Mouse (Mus musculus): ENCODE results near the gene Duoxa2. TPM values are rescaled to one million over a fixed set of nuclear protein-coding genes. Genes with fewer than 3 reads are reported as not detected.
"Not testable (repeated sequence)": the region's sequence is repeated elsewhere in the genome, so short reads cannot be mapped to it uniquely, and the experiment has no call there.

Gene Duoxa2
- polyA plus RNA-seq, 1 experiment from 2014 or later = not detected

DNA sequence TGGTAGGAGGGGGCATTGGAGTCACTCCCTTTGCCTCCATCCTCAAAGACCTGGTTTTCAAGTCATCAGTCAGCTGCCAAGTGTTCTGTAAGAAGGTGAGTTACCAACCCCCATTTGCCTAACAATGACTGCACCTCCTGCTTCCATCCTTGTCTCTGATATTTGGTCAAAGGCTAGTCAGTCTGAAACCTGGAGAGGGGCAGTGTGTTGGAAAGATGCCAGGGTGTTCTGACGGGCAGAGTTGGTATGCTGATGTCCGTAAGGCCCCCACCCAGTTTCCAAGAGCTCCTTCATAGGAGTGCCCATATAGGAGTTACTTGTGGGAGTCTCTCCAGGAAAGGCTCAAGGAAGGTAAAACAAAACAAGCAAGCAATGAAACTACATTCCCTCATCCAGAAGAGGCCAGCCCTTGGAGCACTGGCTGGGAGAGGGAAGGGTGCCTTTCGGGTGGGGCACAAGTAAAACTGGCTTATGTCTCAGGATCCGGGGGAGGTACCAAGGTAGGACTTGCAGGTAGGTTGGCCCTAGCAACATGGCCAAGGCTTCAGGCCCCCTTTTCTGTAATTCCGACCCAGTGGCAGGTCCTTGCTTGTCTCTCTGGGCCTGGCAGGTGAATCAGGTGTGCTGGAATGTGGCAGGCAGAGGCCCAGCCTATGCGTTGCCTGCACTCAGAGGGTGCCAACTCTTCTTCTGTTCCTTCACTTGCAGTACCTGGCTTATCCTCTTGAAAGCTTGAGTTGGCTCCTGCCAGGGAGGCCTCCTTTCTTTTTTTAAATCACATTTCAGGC lies 46.6 kb downstream of the Duoxa2 start:
- Histone ChIP-seq H3K4me2 (replicated peaks) (no peak overlapping the region), H3K27me3 (replicated peaks) (no peaks in the 10 kb centered on the region), H3K9ac (no peak overlapping the region), H3K36me3 (no peaks in the 10 kb centered on the region), H3K9me3 (no peaks in the 10 kb centered on the region), H3K27ac (no peak overlapping the region), H3K4me1 (peaks cover 18% of the 10 kb centered on the region), H3K4me3 (no peak overlapping the region)
- WGBS = 83% methylated on average over 6 of the region's 6 CpGs
- no peak for ATAC-seq (ENCODE audit: low FRiP score, low read depth)

DNA sequence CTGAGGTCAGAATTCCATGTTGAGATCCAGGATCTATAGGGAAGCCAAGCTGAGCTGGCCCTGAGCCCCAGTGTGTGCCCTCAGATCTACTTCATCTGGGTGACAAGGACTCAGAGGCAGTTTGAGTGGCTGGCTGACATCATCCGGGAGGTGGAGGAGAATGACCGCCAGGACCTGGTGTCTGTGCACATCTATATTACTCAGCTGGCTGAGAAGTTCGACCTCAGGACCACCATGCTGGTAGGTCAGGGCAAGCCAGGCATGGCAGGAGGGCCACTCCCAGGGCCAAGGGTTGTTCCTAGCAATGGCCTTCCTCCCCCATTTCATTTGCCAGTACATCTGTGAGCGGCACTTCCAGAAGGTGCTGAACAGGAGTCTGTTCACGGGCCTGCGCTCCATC lies 47.5 kb downstream of the Duoxa2 start:
- 87% methylated on average over 6 of the region's 6 CpGs for WGBS
- H3K9me3 ChIP-seq; H3K36me3 ChIP-seq; ATAC-seq (ENCODE audit: low FRiP score, low read depth); H3K4me2 ChIP-seq (replicated peaks); H3K4me3 ChIP-seq; H3K27me3 ChIP-seq (replicated peaks); H3K27ac ChIP-seq; H3K9ac ChIP-seq: not testable (repeated sequence)
- H3K4me1 ChIP-seq = peaks cover 22% of the 10 kb centered on the region

DNA sequence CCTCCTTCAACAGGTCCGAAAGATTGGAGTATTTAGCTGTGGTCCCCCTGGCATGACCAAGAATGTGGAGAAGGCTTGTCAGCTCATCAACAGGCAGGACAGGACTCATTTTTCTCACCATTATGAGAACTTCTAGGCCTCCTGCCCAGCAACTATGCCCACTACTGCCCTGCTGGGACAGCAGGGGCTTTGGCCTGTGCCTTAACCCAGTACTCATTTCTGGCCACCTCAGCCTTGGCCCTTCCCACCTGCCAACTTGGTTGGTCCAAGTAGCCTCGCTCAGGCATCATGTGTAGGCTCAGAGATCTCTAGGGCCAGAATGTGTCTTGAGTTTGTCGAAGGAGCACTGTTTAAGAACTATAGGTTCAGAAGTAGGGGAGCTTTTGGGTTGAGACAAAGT lies 48.6 kb downstream of the Duoxa2 start:
- H3K9me3 ChIP-seq = no peaks in the 10 kb centered on the region
- WGBS = 92% methylated on average over 3 of the region's 3 CpGs
- H3K36me3 ChIP-seq = no peaks in the 10 kb centered on the region
- ATAC-seq (ENCODE audit: low FRiP score, low read depth) = no peak
- H3K27me3 ChIP-seq (replicated peaks) = no peaks in the 10 kb centered on the region
- H3K9ac ChIP-seq = no peak overlapping the region
- H3K27ac ChIP-seq = no peak overlapping the region
- no peak overlapping the region for H3K4me3 ChIP-seq
- peaks cover 33% of the 10 kb centered on the region for H3K4me1 ChIP-seq
- H3K4me2 ChIP-seq (replicated peaks) = no peak overlapping the region

DNA sequence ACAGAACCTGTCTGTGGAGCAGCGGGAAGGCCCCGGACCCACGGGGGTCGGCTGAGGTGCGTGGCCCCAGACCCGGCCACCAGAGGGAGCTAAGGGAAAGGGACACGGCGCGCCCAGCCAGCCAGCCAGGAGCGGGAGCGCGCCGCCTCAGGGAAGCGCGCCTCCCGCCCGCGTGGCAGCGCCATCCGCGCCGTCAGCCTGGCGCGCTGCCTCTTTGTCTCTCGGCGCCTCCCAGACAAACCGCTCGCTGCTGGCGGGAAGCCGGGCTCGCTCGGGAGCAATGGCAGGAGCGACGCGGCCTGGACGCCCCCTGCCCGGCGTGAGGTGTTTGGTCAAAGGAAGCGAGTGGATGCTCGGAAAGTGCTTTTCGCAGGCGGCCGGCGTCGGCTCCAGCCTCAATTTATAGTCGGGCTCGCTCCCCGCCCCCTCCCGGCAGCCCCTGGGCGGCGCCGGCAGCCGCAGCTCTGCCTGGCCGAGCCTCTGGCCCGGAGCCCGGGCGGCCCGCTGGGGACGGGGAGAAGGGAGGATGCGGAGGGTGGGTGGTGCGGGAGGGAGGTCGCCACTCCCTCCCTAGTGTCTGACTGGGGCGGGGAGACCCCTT lies 49.9 kb downstream of the Duoxa2 start:
- ATAC-seq (ENCODE audit: low FRiP score, low read depth) = peak; percentile 83
- H3K9me3 ChIP-seq = no peaks in the 10 kb centered on the region
- peak overlapping the region; percentile 92 for H3K27ac ChIP-seq
- H3K4me2 ChIP-seq (replicated peaks) = peak overlapping the region; percentile 66
- peaks cover 47% of the 10 kb centered on the region for H3K4me1 ChIP-seq
- peaks cover 3% of the 10 kb centered on the region for H3K36me3 ChIP-seq
- H3K4me3 ChIP-seq = peak overlapping the region; percentile 42
- H3K9ac ChIP-seq = peak overlapping the region; percentile 75
- H3K27me3 ChIP-seq (replicated peaks) = no peaks in the 10 kb centered on the region
- under 1% methylated on average over 61 of the region's 63 CpGs for WGBS

DNA sequence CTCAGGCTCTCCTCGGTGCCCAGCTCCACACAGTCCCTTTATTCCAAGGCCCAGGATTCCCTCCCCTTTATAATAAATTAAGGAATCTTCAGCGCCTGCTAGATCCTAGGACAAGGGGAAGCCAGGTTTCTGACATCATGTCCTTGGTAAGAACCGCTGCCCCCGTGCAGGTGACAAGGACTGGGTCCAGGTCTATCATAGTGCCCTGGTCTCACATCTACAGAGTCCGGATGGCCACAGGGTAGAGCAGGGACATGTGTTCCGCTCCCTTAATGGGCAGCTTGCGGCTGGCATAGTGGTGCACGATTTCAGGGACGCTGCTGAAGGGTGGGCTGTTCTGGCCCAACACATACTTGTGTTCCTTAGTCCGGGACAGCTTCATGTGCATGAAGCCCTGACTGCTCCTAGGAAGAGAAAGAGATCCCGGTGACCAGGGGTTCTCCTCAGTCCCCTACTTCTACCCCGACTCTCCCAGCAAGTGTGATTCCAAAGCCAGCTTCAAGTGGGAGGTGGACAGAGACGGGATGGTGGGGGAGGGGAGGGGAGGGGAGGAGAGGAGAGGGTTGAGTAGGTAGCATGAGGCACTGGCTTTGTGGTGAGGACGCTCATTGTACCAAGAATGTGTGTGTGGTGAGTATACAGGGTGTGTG lies 50.6 kb downstream of the Duoxa2 start:
- H3K4me1 ChIP-seq = peaks cover 53% of the 10 kb centered on the region
- peak overlapping the region; percentile 66 for H3K4me2 ChIP-seq (replicated peaks)
- H3K27me3 ChIP-seq (replicated peaks) = no peaks in the 10 kb centered on the region
- peaks cover 7% of the 10 kb centered on the region for H3K36me3 ChIP-seq
- H3K4me3 ChIP-seq = peak overlapping the region; percentile 42
- no peaks in the 10 kb centered on the region for H3K9me3 ChIP-seq
- ATAC-seq (ENCODE audit: low FRiP score, low read depth) = peak; percentile 49
- H3K9ac ChIP-seq = peak overlapping the region; percentile 75
- H3K27ac ChIP-seq = peak overlapping the region; percentile 92
- WGBS = 10% methylated on average over 14 of the region's 14 CpGs

DNA sequence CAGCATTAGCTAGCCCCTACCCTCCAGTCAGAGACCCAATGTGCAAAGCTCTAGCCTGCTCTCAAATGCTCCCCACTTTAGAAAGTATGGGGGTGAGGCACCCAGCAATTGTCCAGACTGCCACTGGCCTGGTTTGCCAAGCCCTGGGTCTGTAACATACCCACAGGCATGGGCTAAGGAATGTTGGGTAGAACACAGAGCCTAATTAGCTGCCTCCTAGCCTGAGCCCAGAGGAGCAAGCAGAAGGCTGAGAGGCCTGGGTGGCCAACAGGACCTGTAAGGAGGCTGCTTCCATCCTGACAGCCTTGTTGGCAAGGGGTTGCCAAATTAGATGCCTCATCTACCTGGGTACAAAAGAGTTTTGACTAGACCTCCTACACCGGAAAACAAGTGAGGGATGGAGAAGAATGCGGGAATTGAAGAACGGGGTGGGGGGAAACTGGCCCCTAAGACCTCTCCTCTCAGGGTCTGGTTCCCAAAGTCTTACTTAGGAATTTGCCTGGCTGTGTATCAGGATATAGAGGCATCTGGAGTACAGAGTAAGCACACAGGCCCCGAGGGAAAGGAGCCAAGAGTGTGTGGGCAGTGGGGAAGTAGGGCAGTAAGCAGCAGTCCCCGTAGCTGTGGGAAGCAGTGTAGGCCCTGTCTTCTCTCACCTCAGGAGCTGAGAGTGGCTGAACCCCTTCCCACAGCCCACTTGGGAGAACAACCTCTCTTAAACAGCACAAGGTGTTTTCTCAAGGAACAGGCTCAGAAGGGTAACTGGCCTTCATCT lies 52.6 kb downstream of the Duoxa2 start:
- 0 out of 2 replicates have a peak overlapping the region, but pooled peaks have one; percentile 25 for H3K4me2 ChIP-seq (replicated peaks)
- no peaks in the 10 kb centered on the region for H3K9me3 ChIP-seq
- peak overlapping the region; percentile 35; the same call in 1 of the 2 replicates for H3K9ac ChIP-seq
- 70% methylated on average over 5 of the region's 5 CpGs for WGBS
- H3K27me3 ChIP-seq (replicated peaks) = no peaks in the 10 kb centered on the region
- peaks cover 16% of the 10 kb centered on the region for H3K36me3 ChIP-seq
- ATAC-seq (ENCODE audit: low FRiP score, low read depth) = 0 out of 2 replicates have a peak, but pooled peaks have one; percentile 6
- H3K4me3 ChIP-seq = no peak overlapping the region
- peak overlapping the region; percentile 79 for H3K27ac ChIP-seq
- peaks cover 60% of the 10 kb centered on the region for H3K4me1 ChIP-seq

DNA sequence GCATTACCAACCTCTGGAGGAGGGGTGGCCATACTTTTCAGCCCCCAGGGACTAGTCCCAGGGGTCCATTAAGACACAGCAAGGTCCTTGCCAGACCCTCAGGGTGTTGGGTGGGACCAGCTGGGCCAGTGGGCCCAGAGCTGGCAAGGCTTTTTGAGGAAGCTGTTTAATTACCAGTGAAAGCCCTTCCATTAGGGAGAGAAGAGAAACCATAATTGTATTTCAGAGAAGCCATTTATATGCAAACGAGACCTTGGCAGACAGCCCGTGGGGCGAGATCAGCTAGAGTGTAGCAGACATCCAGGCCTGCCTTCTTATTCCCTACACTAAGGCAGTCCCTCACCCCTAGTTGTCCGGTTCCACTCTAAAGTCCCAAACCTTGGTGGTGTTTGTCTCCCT lies 53.2 kb downstream of the Duoxa2 start:
- H3K4me2 ChIP-seq (replicated peaks) = peak overlapping the region; percentile 31
- ATAC-seq (ENCODE audit: low FRiP score, low read depth) = peak; percentile 34
- no peaks in the 10 kb centered on the region for H3K27me3 ChIP-seq (replicated peaks)
- peaks cover 20% of the 10 kb centered on the region for H3K36me3 ChIP-seq
- WGBS = 29% methylated on average over 4 of the region's 4 CpGs
- no peaks in the 10 kb centered on the region for H3K9me3 ChIP-seq
- peak overlapping the region; percentile 79 for H3K27ac ChIP-seq
- no peak overlapping the region for H3K4me3 ChIP-seq
- H3K9ac ChIP-seq = no peak overlapping the region
- H3K4me1 ChIP-seq = peaks cover 60% of the 10 kb centered on the region

Other genes starting within 250 kb of the Duoxa2 start
- gene Spg11, start 180.5 kb upstream of the Duoxa2 start, polyA plus RNA-seq (2016; fragmentation: Nextera tagmentation; extraction: Ambion mirVana) = 9.6 and 10.5 TPM in 2 replicates
- 115 and 118 TPM in 2 replicates for gene B2m, start 151.2 kb upstream of the Duoxa2 start, polyA plus RNA-seq (2016; fragmentation: Nextera tagmentation; extraction: Ambion mirVana)
- gene Trim69, start 138.2 kb upstream of the Duoxa2 start, polyA plus RNA-seq (2016; fragmentation: Nextera tagmentation; extraction: Ambion mirVana) = not detected in 2 replicates
- gene Patl2, start 112.7 kb upstream of the Duoxa2 start, polyA plus RNA-seq (2016; fragmentation: Nextera tagmentation; extraction: Ambion mirVana) = not detected in 2 replicates
- gene Terb2, start 112.6 kb upstream of the Duoxa2 start, polyA plus RNA-seq (2016; fragmentation: Nextera tagmentation; extraction: Ambion mirVana) = not detected in 2 replicates
- 16.7 and 17.4 TPM in 2 replicates for gene Sord, start 64.2 kb upstream of the Duoxa2 start, polyA plus RNA-seq (2016; fragmentation: Nextera tagmentation; extraction: Ambion mirVana)
- gene Duox2, start 451 bp upstream of the Duoxa2 start, polyA plus RNA-seq (2016; fragmentation: Nextera tagmentation; extraction: Ambion mirVana) = 0.04 TPM in 1 of 2 replicates, not detected in the other
- 0.23 TPM in 1 of 2 replicates, not detected in the other for gene Duoxa1, start 14.8 kb downstream of the Duoxa2 start, polyA plus RNA-seq (2016; fragmentation: Nextera tagmentation; extraction: Ambion mirVana)
- 0.10 and 0.15 TPM in 2 replicates for gene Duox1, start 16.8 kb downstream of the Duoxa2 start, polyA plus RNA-seq (2016; fragmentation: Nextera tagmentation; extraction: Ambion mirVana)
- gene Shf, start 70.3 kb downstream of the Duoxa2 start, polyA plus RNA-seq (2016; fragmentation: Nextera tagmentation; extraction: Ambion mirVana) = 12.2 and 15.1 TPM in 2 replicates
- 0.28 TPM in 1 of 2 replicates, not detected in the other for gene Slc28a2, start 127.6 kb downstream of the Duoxa2 start, polyA plus RNA-seq (2016; fragmentation: Nextera tagmentation; extraction: Ambion mirVana)
- gene Gm14085, start 186.0 kb downstream of the Duoxa2 start, polyA plus RNA-seq (2016; fragmentation: Nextera tagmentation; extraction: Ambion mirVana) = not detected in 2 replicates

Measured in neural tube, embryonic 12.5 days (tissue).